Mouse (Mus musculus): ENCODE measurements around the gene Drc3. TPM values are rescaled to one million over a fixed set of nuclear protein-coding genes. Genes with fewer than 3 reads are reported as not detected.
A peak's percentile ranks its signal among the peaks of the same experiment; 100 is the strongest.

The Drc3 gene
- polyA plus RNA-seq, 1 experiment from 2014 or later, result 7.9 TPM

- 82% methylated on average over 5 of the region's 5 CpGs for WGBS
- no peaks in the 10 kb centered on the region for H3K27me3 ChIP-seq (replicated peaks; ENCODE audit: control insufficient read depth, insufficient read depth, low read length)
- DNase-seq (ENCODE audit: low spot score) (no peak), ATAC-seq (ENCODE audit: low read depth) (no peak)
- H3K4me1 ChIP-seq (ENCODE audit: control insufficient read depth, insufficient read depth, low read length), result peaks cover 11% of the 10 kb centered on the region; the same call in 1 of the 2 replicates
- no peak overlapping the region for H3K4me3 ChIP-seq (ENCODE audit: low read depth, low read length)
- H3K9me3 ChIP-seq (ENCODE audit: control insufficient read depth, low read length), result no peaks in the 10 kb centered on the region
- no peak overlapping the region for H3K4me2 ChIP-seq (ENCODE audit: low read depth, low read length)
- H3K27ac ChIP-seq (replicated peaks; ENCODE audit: low read depth, low read length), result no peak overlapping the region
- H3K36me3 ChIP-seq (ENCODE audit: control insufficient read depth, insufficient read depth, low read length), result no peaks in the 10 kb centered on the region
- no peak overlapping the region for H3K9ac ChIP-seq (ENCODE audit: low read depth, low read length)
Measured at GRCm38 (mm10) chr11:60385946-60386345, 32.8 kb downstream of the Drc3 start.

DNA sequence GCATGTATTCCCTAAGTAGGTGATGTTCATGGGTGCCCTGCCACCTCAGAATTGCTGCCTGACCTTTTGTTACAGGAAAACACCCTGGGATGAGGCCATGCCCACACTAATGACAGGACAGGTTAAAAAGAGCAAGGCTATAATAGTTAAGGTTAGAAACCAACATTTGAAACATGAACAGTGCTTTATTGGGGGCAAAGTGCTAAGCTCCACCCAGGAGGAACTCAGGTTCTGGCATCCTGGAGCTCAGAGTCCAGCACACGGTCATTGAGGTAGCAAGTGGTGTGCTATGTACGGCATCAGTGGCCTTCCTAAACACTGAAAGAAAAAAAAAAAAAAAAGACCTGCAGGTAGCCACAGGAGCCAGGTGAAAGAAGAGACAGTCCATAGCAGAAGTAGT is 34.8 kb downstream of the Drc3 start:
- Histone ChIP-seq H3K36me3 (ENCODE audit: control insufficient read depth, insufficient read depth, low read length) (no peaks in the 10 kb centered on the region), H3K9ac (ENCODE audit: low read depth, low read length) (no peak overlapping the region), H3K9me3 (ENCODE audit: control insufficient read depth, low read length) (no peaks in the 10 kb centered on the region), H3K4me2 (ENCODE audit: low read depth, low read length) (no peak overlapping the region), H3K27ac (replicated peaks; ENCODE audit: low read depth, low read length) (no peak overlapping the region), H3K27me3 (replicated peaks; ENCODE audit: control insufficient read depth, insufficient read depth, low read length) (no peaks in the 10 kb centered on the region), H3K4me1 (ENCODE audit: control insufficient read depth, insufficient read depth, low read length) (peaks cover 11% of the 10 kb centered on the region; the same call in 1 of the 2 replicates), H3K4me3 (ENCODE audit: low read depth, low read length) (no peak overlapping the region)
- ATAC-seq (ENCODE audit: low read depth), result no peak
- no peak for DNase-seq (ENCODE audit: low spot score)
- 92% methylated on average over 2 of the region's 2 CpGs for WGBS

DNA sequence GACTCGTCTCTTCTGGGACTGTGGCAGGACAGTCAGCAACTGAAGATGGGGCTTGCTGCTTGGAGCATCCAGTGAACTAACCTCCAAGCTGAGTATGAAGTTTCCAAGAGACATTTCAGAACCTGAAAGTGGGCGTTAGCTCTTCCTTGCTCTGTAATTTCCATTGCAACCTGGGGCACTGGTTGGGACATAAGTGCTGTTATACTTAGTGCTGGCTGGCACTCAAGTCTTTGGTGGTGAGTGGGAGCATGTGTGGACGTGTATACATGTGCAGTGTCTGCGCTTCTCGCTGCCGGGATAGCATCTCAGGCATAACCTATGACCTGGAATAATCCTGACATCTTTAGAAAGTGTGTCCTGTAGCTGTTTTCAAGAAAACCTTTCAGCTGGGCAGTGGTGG is 38.2 kb downstream of the Drc3 start:
- no peaks in the 10 kb centered on the region for H3K4me1 ChIP-seq (ENCODE audit: control insufficient read depth, insufficient read depth, low read length)
- H3K27ac ChIP-seq (replicated peaks; ENCODE audit: low read depth, low read length), result no peak overlapping the region
- DNase-seq (ENCODE audit: low spot score) (no peak), ATAC-seq (ENCODE audit: low read depth) (no peak)
- H3K4me3 ChIP-seq (ENCODE audit: low read depth, low read length), result no peak overlapping the region
- H3K27me3 ChIP-seq (replicated peaks; ENCODE audit: control insufficient read depth, insufficient read depth, low read length), result no peaks in the 10 kb centered on the region
- H3K9me3 ChIP-seq (ENCODE audit: control insufficient read depth, low read length), result no peaks in the 10 kb centered on the region
- WGBS, result 65% methylated on average over 6 of the region's 6 CpGs
- H3K4me2 ChIP-seq (ENCODE audit: low read depth, low read length), result no peak overlapping the region
- H3K36me3 ChIP-seq (ENCODE audit: control insufficient read depth, insufficient read depth, low read length), result no peaks in the 10 kb centered on the region
- H3K9ac ChIP-seq (ENCODE audit: low read depth, low read length), result no peak overlapping the region

DNA sequence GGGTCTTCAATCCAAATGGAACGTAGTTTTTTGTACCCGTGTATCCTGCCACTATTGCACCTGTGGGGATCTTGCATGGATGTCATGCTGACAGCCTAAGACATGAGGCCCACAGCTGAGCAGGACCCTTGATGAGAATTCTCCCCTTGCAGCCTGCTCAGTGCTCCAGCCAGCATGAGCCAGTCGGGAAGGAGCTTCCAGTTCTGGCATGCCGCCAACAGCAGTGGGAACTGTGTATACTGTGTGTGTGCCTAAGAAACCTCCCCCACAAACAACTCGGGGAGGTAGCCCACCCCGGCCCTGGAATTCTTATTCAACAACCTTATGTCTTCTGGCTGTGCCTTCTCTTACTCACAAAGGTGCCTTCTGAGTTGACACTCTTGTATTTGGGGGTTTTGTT is 43.4 kb downstream of the Drc3 start:
- H3K4me2 ChIP-seq (ENCODE audit: low read depth, low read length), result no peak overlapping the region
- DNase-seq (ENCODE audit: low spot score) (peak; percentile 71), ATAC-seq (ENCODE audit: low read depth) (peak; percentile 68; the same call in 1 of the 2 replicates)
- H3K4me3 ChIP-seq (ENCODE audit: low read depth, low read length), result no peak overlapping the region
- no peaks in the 10 kb centered on the region for H3K4me1 ChIP-seq (ENCODE audit: control insufficient read depth, insufficient read depth, low read length)
- 50% methylated on average over 6 of the region's 6 CpGs for WGBS
- peaks cover 11% of the 10 kb centered on the region for H3K36me3 ChIP-seq (ENCODE audit: control insufficient read depth, insufficient read depth, low read length)
- H3K27me3 ChIP-seq (replicated peaks; ENCODE audit: control insufficient read depth, insufficient read depth, low read length), result no peaks in the 10 kb centered on the region
- H3K9ac ChIP-seq (ENCODE audit: low read depth, low read length), result no peak overlapping the region
- H3K27ac ChIP-seq (replicated peaks; ENCODE audit: low read depth, low read length), result no peak overlapping the region
- no peaks in the 10 kb centered on the region for H3K9me3 ChIP-seq (ENCODE audit: control insufficient read depth, low read length)

- DNase-seq (ENCODE audit: low spot score), result no peak
- no peak for ATAC-seq (ENCODE audit: low read depth)
- WGBS, result 92% methylated on average over 2 of the region's 2 CpGs
- Histone ChIP-seq H3K36me3 (ENCODE audit: control insufficient read depth, insufficient read depth, low read length) (peaks cover 17% of the 10 kb centered on the region), H3K9ac (ENCODE audit: low read depth, low read length) (no peak overlapping the region), H3K4me1 (ENCODE audit: control insufficient read depth, insufficient read depth, low read length) (no peaks in the 10 kb centered on the region), H3K27ac (replicated peaks; ENCODE audit: low read depth, low read length) (no peak overlapping the region), H3K4me3 (ENCODE audit: low read depth, low read length) (no peak overlapping the region), H3K4me2 (ENCODE audit: low read depth, low read length) (no peak overlapping the region), H3K27me3 (replicated peaks; ENCODE audit: control insufficient read depth, insufficient read depth, low read length) (no peaks in the 10 kb centered on the region), H3K9me3 (ENCODE audit: control insufficient read depth, low read length) (no peaks in the 10 kb centered on the region)
Measured at GRCm38 (mm10) chr11:60397172-60397571, 44.0 kb downstream of the Drc3 start.

DNA sequence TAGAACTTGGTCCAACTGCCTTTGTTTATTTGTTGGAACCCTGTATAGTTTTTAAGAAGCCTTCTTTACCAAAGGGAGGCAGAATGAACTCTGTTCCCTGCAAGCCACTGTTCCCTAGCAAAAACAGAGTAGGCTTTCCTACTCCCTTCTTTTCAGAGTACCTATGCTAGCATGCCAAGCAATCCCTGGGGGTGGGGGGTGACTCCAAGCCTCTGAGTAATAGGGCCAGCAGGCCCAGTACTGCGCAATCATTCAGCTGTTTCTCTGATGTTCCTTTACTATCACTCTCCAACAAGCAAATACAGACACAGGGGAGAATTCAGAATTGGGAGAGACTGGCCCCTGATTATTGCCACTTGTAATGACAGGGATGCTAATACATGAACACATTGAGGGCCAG is 53.5 kb downstream of the Drc3 start:
- H3K9ac ChIP-seq (ENCODE audit: low read depth, low read length), result no peak overlapping the region
- no peaks in the 10 kb centered on the region for H3K9me3 ChIP-seq (ENCODE audit: control insufficient read depth, low read length)
- peaks cover 70% of the 10 kb centered on the region for H3K36me3 ChIP-seq (ENCODE audit: control insufficient read depth, insufficient read depth, low read length)
- 95% methylated on average over 1 of the region's 1 CpGs for WGBS
- H3K4me1 ChIP-seq (ENCODE audit: control insufficient read depth, insufficient read depth, low read length), result no peaks in the 10 kb centered on the region
- H3K4me3 ChIP-seq (ENCODE audit: low read depth, low read length), result no peak overlapping the region
- no peak for ATAC-seq (ENCODE audit: low read depth)
- no peak overlapping the region for H3K4me2 ChIP-seq (ENCODE audit: low read depth, low read length)
- DNase-seq (ENCODE audit: low spot score), result no peak
- H3K27ac ChIP-seq (replicated peaks; ENCODE audit: low read depth, low read length), result no peak overlapping the region
- H3K27me3 ChIP-seq (replicated peaks; ENCODE audit: control insufficient read depth, insufficient read depth, low read length), result no peaks in the 10 kb centered on the region

DNA sequence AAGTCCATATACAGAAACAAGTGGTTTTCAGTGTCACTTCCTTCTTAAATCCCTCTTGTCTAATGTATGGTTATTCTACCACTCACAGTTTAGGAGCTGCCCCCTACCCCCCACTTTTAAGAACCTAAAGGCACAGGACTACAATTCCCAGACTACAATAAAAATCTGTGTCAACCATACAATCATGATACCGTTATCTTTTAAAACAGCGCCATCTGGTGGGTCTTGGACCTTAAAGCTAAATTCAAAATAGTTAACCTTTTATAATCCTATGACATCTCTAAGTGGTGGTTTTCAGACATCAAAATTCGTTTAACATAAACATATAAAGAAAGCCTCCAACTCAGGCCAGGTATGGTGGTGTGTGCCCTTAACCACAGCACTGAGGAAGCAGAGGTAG is 59.0 kb downstream of the Drc3 start:
- Histone ChIP-seq H3K27me3 (replicated peaks; ENCODE audit: control insufficient read depth, insufficient read depth, low read length) (no peaks in the 10 kb centered on the region), H3K9ac (ENCODE audit: low read depth, low read length) (no peak overlapping the region), H3K4me3 (ENCODE audit: low read depth, low read length) (no peak overlapping the region), H3K27ac (replicated peaks; ENCODE audit: low read depth, low read length) (no peak overlapping the region), H3K4me1 (ENCODE audit: control insufficient read depth, insufficient read depth, low read length) (peaks cover 11% of the 10 kb centered on the region), H3K4me2 (ENCODE audit: low read depth, low read length) (no peak overlapping the region), H3K9me3 (ENCODE audit: control insufficient read depth, low read length) (no peaks in the 10 kb centered on the region), H3K36me3 (ENCODE audit: control insufficient read depth, insufficient read depth, low read length) (peaks cover 14% of the 10 kb centered on the region; the same call in 1 of the 2 replicates)
- DNase-seq (ENCODE audit: low spot score) (peak; percentile 90), ATAC-seq (ENCODE audit: low read depth) (no peak)
- WGBS, result 8% methylated on average over 3 of the region's 3 CpGs

DNA sequence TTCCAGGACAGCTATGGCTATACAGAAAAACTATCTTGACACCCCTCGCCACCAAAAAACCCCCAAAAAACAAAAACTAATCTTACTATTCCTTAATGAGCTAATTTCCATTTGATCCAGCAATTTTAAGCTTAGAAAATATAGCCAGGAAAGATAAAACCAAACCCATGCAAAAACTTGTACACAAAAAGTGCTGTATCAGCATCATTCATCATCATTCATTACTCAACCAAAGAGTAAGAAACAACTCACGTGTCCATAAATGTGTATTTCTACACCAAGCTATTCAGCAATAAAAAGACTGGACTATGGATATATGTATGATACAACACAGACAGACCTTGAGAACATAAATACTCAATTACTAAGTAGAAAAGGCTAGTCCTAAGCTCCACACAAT is 59.8 kb downstream of the Drc3 start:
- WGBS, result 86% methylated on average over 2 of the region's 2 CpGs
- Histone ChIP-seq H3K4me1 (ENCODE audit: control insufficient read depth, insufficient read depth, low read length) (peaks cover 11% of the 10 kb centered on the region), H3K27me3 (replicated peaks; ENCODE audit: control insufficient read depth, insufficient read depth, low read length) (no peaks in the 10 kb centered on the region), H3K4me2 (ENCODE audit: low read depth, low read length) (no peak overlapping the region), H3K4me3 (ENCODE audit: low read depth, low read length) (no peak overlapping the region), H3K27ac (replicated peaks; ENCODE audit: low read depth, low read length) (no peak overlapping the region), H3K9me3 (ENCODE audit: control insufficient read depth, low read length) (no peaks in the 10 kb centered on the region), H3K36me3 (ENCODE audit: control insufficient read depth, insufficient read depth, low read length) (peaks cover 8% of the 10 kb centered on the region; the same call in 1 of the 2 replicates), H3K9ac (ENCODE audit: low read depth, low read length) (no peak overlapping the region; the same call in 1 of the 2 replicates)
- no peak for DNase-seq (ENCODE audit: low spot score)
- ATAC-seq (ENCODE audit: low read depth), result no peak

GRCm38 (mm10) chr11:60416590-60416962 is 63.4 kb downstream of the Drc3 start:
- Histone ChIP-seq H3K27ac (replicated peaks; ENCODE audit: low read depth, low read length) (no peak overlapping the region; the same call in 1 of the 2 replicates), H3K4me1 (ENCODE audit: control insufficient read depth, insufficient read depth, low read length) (peaks cover 20% of the 10 kb centered on the region), H3K9me3 (ENCODE audit: control insufficient read depth, low read length) (no peaks in the 10 kb centered on the region), H3K4me3 (ENCODE audit: low read depth, low read length) (peak overlapping the region; percentile 90), H3K36me3 (ENCODE audit: control insufficient read depth, insufficient read depth, low read length) (0 out of 2 replicates have a peak, but pooled peaks cover 4% of the 10 kb centered on the region), H3K9ac (ENCODE audit: low read depth, low read length) (peak overlapping the region; percentile 94), H3K4me2 (ENCODE audit: low read depth, low read length) (peak overlapping the region; percentile 75), H3K27me3 (replicated peaks; ENCODE audit: control insufficient read depth, insufficient read depth, low read length) (no peaks in the 10 kb centered on the region)
- ATAC-seq (ENCODE audit: low read depth), result peak; percentile 30; the same call in 1 of the 2 replicates
- no peak for DNase-seq (ENCODE audit: low spot score)
- WGBS, result 0% methylated on average over 20 of the region's 21 CpGs

All from embryonic facial prominence, embryonic 14.5 days (tissue).